ENCODE assay signal across 28 mouse cellular contexts in genomic region chr8:78323391-78323790, GRCm38 (mm10).
"Had no signal": no experiment of that assay in that cellular context is flagged by ENCODE, and none has a peak within 500 bp of the region (broad histone marks: within the 10 kb centered on the region; RNA-seq: fewer than 3 reads in every experiment).

No protein-coding gene starts in this region.

- H3K27me3 ChIP-seq: embryonic facial prominence, embryonic 12.5 days; embryonic facial prominence, embryonic 13.5 days; embryonic facial prominence, embryonic 15.5 days; forebrain, embryonic 12.5 days; forebrain, embryonic 13.5 days; forebrain, embryonic 15.5 days had no signal

- ATAC-seq: forebrain, embryonic 13.5 days; forebrain, embryonic 14.5 days; forebrain, embryonic 15.5 days; forebrain, embryonic 16.5 days; forebrain, postnatal 0 days had no signal

- H3K4me3 ChIP-seq: embryonic facial prominence, embryonic 10.5 days; embryonic facial prominence, embryonic 12.5 days; embryonic facial prominence, embryonic 13.5 days; embryonic facial prominence, embryonic 15.5 days; erythroblast, embryonic 14.5 days; forebrain, embryonic 10.5 days; forebrain, embryonic 12.5 days; forebrain, embryonic 13.5 days; forebrain, embryonic 15.5 days; gastrocnemius, adult 2 months; heart, adult 2 months had no signal

- H3K9ac ChIP-seq: embryonic facial prominence, embryonic 12.5 days; embryonic facial prominence, embryonic 13.5 days; embryonic facial prominence, embryonic 15.5 days; forebrain, embryonic 12.5 days; forebrain, embryonic 13.5 days; forebrain, embryonic 15.5 days; forebrain, postnatal 0 days had no signal

- H3K4me1 ChIP-seq: embryonic facial prominence, embryonic 12.5 days; embryonic facial prominence, embryonic 13.5 days; embryonic facial prominence, embryonic 15.5 days; forebrain, embryonic 10.5 days; forebrain, embryonic 12.5 days; forebrain, embryonic 13.5 days; forebrain, embryonic 15.5 days had no signal

- H3K36me3 ChIP-seq: embryonic facial prominence, embryonic 10.5 days; embryonic facial prominence, embryonic 12.5 days; embryonic facial prominence, embryonic 13.5 days; embryonic facial prominence, embryonic 15.5 days; forebrain, embryonic 10.5 days; forebrain, embryonic 12.5 days; forebrain, embryonic 15.5 days had no signal

- H3K9me3 ChIP-seq: embryonic facial prominence, embryonic 10.5 days; embryonic facial prominence, embryonic 12.5 days; embryonic facial prominence, embryonic 13.5 days; embryonic facial prominence, embryonic 15.5 days; forebrain, embryonic 10.5 days; forebrain, embryonic 12.5 days; forebrain, embryonic 13.5 days; forebrain, embryonic 15.5 days had no signal

- DNase-seq: cerebellum, adult 2 months; cerebellum, adult 8-10 months; cerebellum, adult 9-10 months; cerebellum, adult 9-11 months; cerebellum, postnatal 10 days; cerebellum, postnatal 14 days; cerebellum, postnatal 25 days; cerebellum, postnatal 36 days; embryo, embryonic 11 days; forebrain, postnatal 0 days; gastrocnemius, adult 2 months; gastrocnemius, postnatal 10 days; gastrocnemius, postnatal 14 days; gastrocnemius, postnatal 25 days; gastrocnemius, postnatal 36 days; heart, adult 18-20 months; heart, adult 2 months had no signal

- H3K27ac ChIP-seq: embryonic facial prominence, embryonic 10.5 days; embryonic facial prominence, embryonic 12.5 days; embryonic facial prominence, embryonic 13.5 days; embryonic facial prominence, embryonic 15.5 days; forebrain, embryonic 10.5 days; forebrain, embryonic 12.5 days; forebrain, embryonic 13.5 days; forebrain, embryonic 15.5 days; gastrocnemius, adult 2 months; heart, adult 2 months had no signal

- H3K4me2 ChIP-seq: embryonic facial prominence, embryonic 12.5 days; embryonic facial prominence, embryonic 13.5 days; embryonic facial prominence, embryonic 15.5 days; forebrain, embryonic 12.5 days; forebrain, embryonic 13.5 days; forebrain, embryonic 15.5 days had no signal
